Comparison of ENCODE assay signal across 8 mouse cellular contexts in genomic region chr6:99439878-99440361, GRCm38 (mm10).
A peak's percentile ranks its signal among the peaks of the same experiment; 100 is the strongest.
DNase-seq lines count a peak whose midpoint lies in the region; ATAC-seq and TF ChIP-seq lines count a peak whose summit lies in the region.

No protein-coding gene starts in this region.

- H3K27me3 ChIP-seq in kidney, embryonic 14.5 days (ENCODE audit: control insufficient read depth, insufficient read depth, low read length): no peaks in the 10 kb centered on the region
- H3K27me3 ChIP-seq in stomach, postnatal 0 days (ENCODE audit: control insufficient read depth, insufficient read depth, low read length): no peaks in the 10 kb centered on the region

- TF ChIP-seq EP300 in stomach, postnatal 0 days (optimal IDR thresholded peaks at IDR 0.05): no peak

- peak overlapping the region; percentile 67; the same call in 1 of the 2 replicates for H3K27ac ChIP-seq in kidney, embryonic 14.5 days (ENCODE audit: low read depth, low read length)
- H3K27ac ChIP-seq in stomach, postnatal 0 days (replicated peaks): peak overlapping the region; percentile 53

- peaks cover 30% of the 10 kb centered on the region for H3K4me1 ChIP-seq in kidney, embryonic 14.5 days (ENCODE audit: control insufficient read depth, insufficient read depth, low read length)
- H3K4me1 ChIP-seq in stomach, postnatal 0 days (replicated peaks; ENCODE audit: control insufficient read depth, insufficient read depth): 0 out of 2 replicates have a peak, but pooled peaks cover 3% of the 10 kb centered on the region

- H3K4me2 ChIP-seq in kidney, embryonic 14.5 days (replicated peaks; ENCODE audit: low read depth, low read length): peak overlapping the region; percentile 9; the same call in 1 of the 2 replicates
- no peak overlapping the region for H3K4me2 ChIP-seq in stomach, postnatal 0 days (replicated peaks; ENCODE audit: low read depth)

- H3K9me3 ChIP-seq in kidney, embryonic 14.5 days (ENCODE audit: control insufficient read depth, low read length): no peaks in the 10 kb centered on the region
- H3K9me3 ChIP-seq in stomach, postnatal 0 days (ENCODE audit: control insufficient read depth, low read length): no peaks in the 10 kb centered on the region

- DNase-seq in layer of hippocampus, adult 11-12 months (ENCODE audit: low spot score): peak; percentile 27
- no peak for DNase-seq in layer of hippocampus, adult 18-20 months (ENCODE audit: low spot score in 2 of 2)
- DNase-seq in embryo, embryonic 10.5 days (ENCODE audit: low spot score): peak; percentile 65
- peak; percentile 33 to 52 for DNase-seq in heart, adult 9 months (ENCODE audit: low spot score in 2 of 2)
- no peak for DNase-seq in stomach, postnatal 0 days (ENCODE audit: low spot score)
- no peak for DNase-seq in spleen, adult 12 weeks (ENCODE audit: low spot score)

- TF ChIP-seq CTCF in stomach, postnatal 0 days (IDR thresholded peaks at IDR 0.05; ENCODE audit: low read depth): no peak

- H3K4me3 ChIP-seq in kidney, embryonic 14.5 days (ENCODE audit: low read length): no peak overlapping the region
- no peak overlapping the region for H3K4me3 ChIP-seq in stomach, postnatal 0 days (ENCODE audit: low read depth, low read length)

- no peak overlapping the region; the same call in 1 of the 2 replicates for H3K9ac ChIP-seq in kidney, embryonic 14.5 days (ENCODE audit: low read depth, low read length)
- H3K9ac ChIP-seq in stomach, postnatal 0 days (ENCODE audit: low read length): no peak overlapping the region

- WGBS in kidney, embryonic 14.5 days: 3% methylated on average over 9 of the region's 9 CpGs
- WGBS in stomach, postnatal 0 days: 19% methylated on average over 9 of the region's 9 CpGs

- ATAC-seq in kidney, embryonic 14.5 days (ENCODE audit: low FRiP score, low TSS enrichment): peak; percentile 87
- ATAC-seq in megakaryocyte, adult 5-6 weeks (ENCODE audit: poor library complexity, severe bottlenecking): 0 out of 2 replicates have a peak, but pooled peaks have one; percentile 28
- ATAC-seq in stomach, postnatal 0 days (ENCODE audit: low FRiP score, low TSS enrichment): peak; percentile 47; the same call in 1 of the 2 replicates

- H3K36me3 ChIP-seq in kidney, embryonic 14.5 days (ENCODE audit: control insufficient read depth, insufficient read depth, low read length): 0 out of 2 replicates have a peak, but pooled peaks cover 3% of the 10 kb centered on the region
- H3K36me3 ChIP-seq in stomach, postnatal 0 days (ENCODE audit: control insufficient read depth, insufficient read depth, low read length): no peaks in the 10 kb centered on the region

Comparison
In these comparisons a context has a peak if more than half of its experiments do, and no peak if none do; other contexts are left out.
1. DNase-seq: peak in layer of hippocampus, adult 11-12 months (single experiment), embryo, embryonic 10.5 days (single experiment) and heart, adult 9 months (2 of 2); none in layer of hippocampus, adult 18-20 months (0 of 2), stomach, postnatal 0 days (single experiment) and spleen, adult 12 weeks (single experiment).
2. ATAC-seq: peak in every context shown above with its lines; median percentile 87 in kidney, embryonic 14.5 days; 47 in stomach, postnatal 0 days; 28 in megakaryocyte, adult 5-6 weeks.